Mouse (Mus musculus): ENCODE measurements at regions not wholly inside any gene's neighbourhood (a gene's known extent, or its start where the extent isn't known, plus 50 kb on each side); places are given as distances from the start of the nearest gene placed in this dataset.
A peak's percentile ranks its signal among the peaks of the same experiment; 100 is the strongest.

DNA sequence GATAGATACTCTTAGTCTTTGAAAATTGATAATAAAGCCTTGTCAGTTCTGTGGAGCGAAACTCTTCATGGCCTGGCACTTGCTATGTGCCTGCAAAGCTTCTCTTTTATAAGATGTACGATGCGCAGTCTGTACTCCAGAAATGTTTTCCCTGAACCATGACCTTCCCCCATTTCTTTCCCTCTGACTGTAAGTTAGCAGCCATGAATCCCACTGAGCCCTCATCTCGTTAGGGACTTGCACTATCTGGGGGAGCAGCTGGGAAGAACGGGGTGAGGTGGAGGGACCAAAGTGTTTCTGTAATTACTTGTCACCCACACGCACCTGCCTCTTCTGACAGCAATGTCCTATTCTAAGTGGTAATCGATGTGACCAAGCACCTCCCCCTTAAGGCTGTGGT is 932.1 kb downstream of the Synb start:
- H3K9ac ChIP-seq: no peak overlapping the region

DNA sequence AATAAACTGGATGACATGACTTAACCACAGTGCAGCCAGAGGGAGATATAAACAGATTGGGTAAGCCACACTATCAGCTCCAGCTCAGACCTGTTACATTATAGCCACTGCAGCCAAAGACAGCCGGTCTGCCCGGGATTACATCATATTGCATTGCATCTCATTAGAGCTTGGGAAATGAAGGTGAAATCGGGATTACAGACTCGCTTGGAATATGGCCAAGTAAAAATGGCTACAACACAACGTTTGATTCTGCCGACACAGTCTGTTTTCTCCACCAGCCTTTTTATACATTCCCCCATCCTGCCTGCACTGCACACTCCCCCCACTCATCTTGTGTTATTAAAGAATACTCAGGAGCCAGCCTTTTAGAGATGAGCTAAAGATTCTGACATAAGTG is 932.6 kb downstream of the Synb start:
- no peaks in the 10 kb centered on the region for H3K36me3 ChIP-seq (replicated peaks; ENCODE audit: control insufficient read depth, insufficient read depth)
- H3K4me2 ChIP-seq (replicated peaks): no peak overlapping the region
- ATAC-seq (ENCODE audit: low FRiP score) (peak; percentile 43; the same call in 1 of the 2 replicates), DNase-seq (ENCODE audit: low spot score) (no peak)
- no peak overlapping the region for H3K9ac ChIP-seq
- H3K9me3 ChIP-seq (ENCODE audit: control insufficient read depth, low read length): no peaks in the 10 kb centered on the region
- H3K4me3 ChIP-seq (replicated peaks; ENCODE audit: low read length): no peak overlapping the region
- peaks cover 11% of the 10 kb centered on the region for H3K4me1 ChIP-seq (replicated peaks; ENCODE audit: control insufficient read depth, insufficient read depth, low read length)
- WGBS: 29% methylated on average over 6 of the region's 6 CpGs
- H3K27me3 ChIP-seq (ENCODE audit: control insufficient read depth, insufficient read depth, low read length): no peaks in the 10 kb centered on the region
- peak overlapping the region; percentile 62 for H3K27ac ChIP-seq

More for the DNA sequence above, 932.1 kb downstream of the Synb start:
- H3K27ac ChIP-seq: peak overlapping the region; percentile 62
- no peak overlapping the region for H3K4me2 ChIP-seq (replicated peaks)
- no peaks in the 10 kb centered on the region for H3K36me3 ChIP-seq (replicated peaks; ENCODE audit: control insufficient read depth, insufficient read depth)
- 39% methylated on average over 7 of the region's 7 CpGs for WGBS
- DNase-seq (ENCODE audit: low spot score) (no peak), ATAC-seq (ENCODE audit: low FRiP score) (0 out of 2 replicates have a peak, but pooled peaks have one; percentile 34)
- H3K9me3 ChIP-seq (ENCODE audit: control insufficient read depth, low read length): no peaks in the 10 kb centered on the region
- peaks cover 11% of the 10 kb centered on the region for H3K4me1 ChIP-seq (replicated peaks; ENCODE audit: control insufficient read depth, insufficient read depth, low read length)
- H3K4me3 ChIP-seq (replicated peaks; ENCODE audit: low read length): no peak overlapping the region
- no peaks in the 10 kb centered on the region for H3K27me3 ChIP-seq (ENCODE audit: control insufficient read depth, insufficient read depth, low read length)

DNA sequence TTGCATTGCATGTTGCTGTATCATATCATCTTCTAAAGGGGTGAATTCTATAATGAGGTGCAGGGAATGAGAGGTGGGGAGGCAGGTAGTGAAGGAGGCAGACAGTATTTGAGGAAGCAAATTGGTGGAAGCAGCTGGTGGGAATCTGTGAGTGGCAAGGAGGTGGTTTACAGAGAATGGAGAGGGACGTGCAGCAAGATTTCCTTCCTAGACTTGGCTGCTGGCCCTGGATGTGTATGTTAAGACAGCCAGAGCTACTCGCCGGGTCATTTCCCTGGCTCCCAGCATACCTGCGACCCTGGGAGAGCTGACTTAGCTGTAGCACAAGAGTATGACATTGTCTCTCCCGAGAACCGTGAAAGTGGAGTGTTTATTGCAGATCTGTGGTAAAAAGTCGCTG is 937.7 kb downstream of the Synb start:
- Histone ChIP-seq H3K4me3 (replicated peaks; ENCODE audit: low read length) (no peak overlapping the region), H3K36me3 (replicated peaks; ENCODE audit: control insufficient read depth, insufficient read depth) (no peaks in the 10 kb centered on the region), H3K4me2 (replicated peaks) (no peak overlapping the region), H3K27ac (peak overlapping the region; percentile 59), H3K9ac (no peak overlapping the region), H3K9me3 (ENCODE audit: control insufficient read depth, low read length) (no peaks in the 10 kb centered on the region), H3K27me3 (ENCODE audit: control insufficient read depth, insufficient read depth, low read length) (no peaks in the 10 kb centered on the region), H3K4me1 (replicated peaks; ENCODE audit: control insufficient read depth, insufficient read depth, low read length) (peaks cover 10% of the 10 kb centered on the region)
- 70% methylated on average over 7 of the region's 7 CpGs for WGBS
- ATAC-seq (ENCODE audit: low FRiP score) (no peak), DNase-seq (ENCODE audit: low spot score) (no peak)

DNA sequence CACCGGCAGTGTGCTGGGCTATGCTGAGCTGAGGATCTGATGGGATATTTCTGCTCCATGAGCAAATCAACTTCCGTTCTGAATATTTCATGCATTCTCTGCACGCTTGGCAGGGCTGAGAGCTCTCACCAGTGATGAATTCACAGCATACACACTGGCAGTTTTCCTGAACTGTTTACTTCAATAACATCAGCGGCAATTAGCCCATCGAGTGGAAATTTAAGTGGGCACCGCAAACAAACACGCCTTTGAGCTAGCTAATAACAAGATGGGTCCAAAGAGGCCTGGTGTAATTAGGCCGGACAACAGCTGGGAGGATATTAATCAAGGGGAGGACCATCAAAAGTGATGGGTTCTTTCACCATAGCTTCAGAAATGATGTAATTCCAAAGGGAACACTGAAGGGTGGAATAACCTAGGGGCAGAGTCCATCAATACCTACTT is 938.6 kb downstream of the Synb start:
- WGBS: 31% methylated on average over 8 of the region's 8 CpGs
- Histone ChIP-seq H3K9ac (no peak overlapping the region), H3K4me1 (replicated peaks; ENCODE audit: control insufficient read depth, insufficient read depth, low read length) (peaks cover 9% of the 10 kb centered on the region), H3K36me3 (replicated peaks; ENCODE audit: control insufficient read depth, insufficient read depth) (no peaks in the 10 kb centered on the region), H3K27ac (peak overlapping the region; percentile 59), H3K9me3 (ENCODE audit: control insufficient read depth, low read length) (no peaks in the 10 kb centered on the region), H3K4me2 (replicated peaks) (no peak overlapping the region), H3K4me3 (replicated peaks; ENCODE audit: low read length) (no peak overlapping the region), H3K27me3 (ENCODE audit: control insufficient read depth, insufficient read depth, low read length) (no peaks in the 10 kb centered on the region)
- ATAC-seq (ENCODE audit: low FRiP score): peak; percentile 59; the same call in 1 of the 2 replicates
- DNase-seq (ENCODE audit: low spot score): peak; percentile 55

DNA sequence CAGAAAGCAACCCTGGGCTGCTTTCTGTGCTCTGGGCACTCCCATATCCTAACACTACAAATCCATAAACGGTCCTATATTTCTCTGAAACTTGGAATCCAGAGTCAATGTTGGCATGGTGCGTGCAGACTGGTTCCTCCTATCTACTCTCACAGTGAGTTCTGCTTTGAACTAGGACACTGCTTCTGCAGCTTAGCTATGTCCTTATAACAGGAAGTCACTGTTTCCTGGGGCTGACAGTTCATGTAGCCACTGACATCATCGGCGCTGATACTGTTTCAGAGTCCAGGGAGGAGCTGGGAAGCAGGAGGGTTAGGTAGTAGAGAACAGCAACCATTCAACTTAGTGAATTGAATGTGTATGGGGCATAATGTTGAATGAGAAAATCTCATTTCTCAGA is 948.6 kb downstream of the Synb start:
- Histone ChIP-seq H3K36me3 (replicated peaks; ENCODE audit: control insufficient read depth, insufficient read depth) (no peaks in the 10 kb centered on the region), H3K9ac (no peak overlapping the region), H3K4me1 (replicated peaks; ENCODE audit: control insufficient read depth, insufficient read depth, low read length) (no peaks in the 10 kb centered on the region), H3K9me3 (ENCODE audit: control insufficient read depth, low read length) (no peaks in the 10 kb centered on the region), H3K4me3 (replicated peaks; ENCODE audit: low read length) (no peak overlapping the region), H3K27ac (no peak overlapping the region), H3K4me2 (replicated peaks) (no peak overlapping the region), H3K27me3 (ENCODE audit: control insufficient read depth, insufficient read depth, low read length) (no peaks in the 10 kb centered on the region)
- 77% methylated on average over 4 of the region's 4 CpGs for WGBS
- DNase-seq (ENCODE audit: low spot score) (no peak), ATAC-seq (ENCODE audit: low FRiP score) (no peak)

DNA sequence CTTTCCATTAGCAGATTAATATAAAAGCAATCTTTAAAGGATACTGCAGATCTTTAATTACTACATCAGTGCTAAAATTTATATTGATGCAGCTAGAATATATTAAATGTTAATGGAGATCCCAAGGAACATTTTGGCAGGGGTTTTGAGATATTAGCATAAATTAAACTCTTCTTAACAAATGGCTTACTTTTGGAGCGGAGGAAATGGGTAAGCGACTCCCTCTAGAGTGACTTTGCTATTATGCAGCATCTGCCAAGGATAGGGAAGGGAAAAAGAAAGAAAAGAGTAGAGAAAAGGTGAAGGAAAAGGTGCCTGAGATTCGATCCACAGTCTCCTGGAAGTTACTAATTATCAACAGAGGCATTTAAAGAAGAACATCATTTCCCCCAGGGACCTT is 949.4 kb downstream of the Synb start:
- WGBS: 63% methylated on average over 3 of the region's 3 CpGs
- Histone ChIP-seq H3K9ac (no peak overlapping the region), H3K9me3 (ENCODE audit: control insufficient read depth, low read length) (no peaks in the 10 kb centered on the region), H3K27me3 (ENCODE audit: control insufficient read depth, insufficient read depth, low read length) (no peaks in the 10 kb centered on the region), H3K4me1 (replicated peaks; ENCODE audit: control insufficient read depth, insufficient read depth, low read length) (no peaks in the 10 kb centered on the region), H3K36me3 (replicated peaks; ENCODE audit: control insufficient read depth, insufficient read depth) (no peaks in the 10 kb centered on the region), H3K4me3 (replicated peaks; ENCODE audit: low read length) (no peak overlapping the region), H3K27ac (no peak overlapping the region), H3K4me2 (replicated peaks) (no peak overlapping the region)
- ATAC-seq (ENCODE audit: low FRiP score) (no peak), DNase-seq (ENCODE audit: low spot score) (no peak)

DNA sequence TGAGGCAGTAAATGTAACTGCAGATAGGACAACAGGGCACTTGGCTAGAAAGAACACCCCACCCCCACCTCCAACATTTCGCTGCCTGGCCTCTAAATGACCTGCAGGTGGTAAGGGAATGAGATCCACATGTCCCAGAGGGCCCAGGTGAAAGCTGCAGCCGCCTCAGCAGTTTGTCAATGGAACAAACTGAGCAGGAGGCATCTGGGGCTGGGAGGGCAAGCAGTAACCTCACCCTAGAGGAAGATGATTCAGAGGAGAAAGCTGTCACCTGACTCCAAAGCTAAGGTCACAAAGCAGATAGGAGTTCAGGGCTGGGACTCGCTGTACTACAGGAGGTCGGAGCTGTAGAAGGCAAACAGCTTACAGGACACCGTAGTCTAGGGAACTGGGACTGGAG is 955.7 kb downstream of the Synb start:
- WGBS: 53% methylated on average over 5 of the region's 5 CpGs
- no peak overlapping the region for H3K27ac ChIP-seq
- H3K9ac ChIP-seq: no peak overlapping the region
- DNase-seq (ENCODE audit: low spot score) (no peak), ATAC-seq (ENCODE audit: low FRiP score) (no peak)
- no peaks in the 10 kb centered on the region for H3K4me1 ChIP-seq (replicated peaks; ENCODE audit: control insufficient read depth, insufficient read depth, low read length)
- no peak overlapping the region for H3K4me2 ChIP-seq (replicated peaks)
- no peaks in the 10 kb centered on the region for H3K27me3 ChIP-seq (ENCODE audit: control insufficient read depth, insufficient read depth, low read length)
- no peaks in the 10 kb centered on the region for H3K36me3 ChIP-seq (replicated peaks; ENCODE audit: control insufficient read depth, insufficient read depth)
- no peak overlapping the region for H3K4me3 ChIP-seq (replicated peaks; ENCODE audit: low read length)
- no peaks in the 10 kb centered on the region for H3K9me3 ChIP-seq (ENCODE audit: control insufficient read depth, low read length)

DNA sequence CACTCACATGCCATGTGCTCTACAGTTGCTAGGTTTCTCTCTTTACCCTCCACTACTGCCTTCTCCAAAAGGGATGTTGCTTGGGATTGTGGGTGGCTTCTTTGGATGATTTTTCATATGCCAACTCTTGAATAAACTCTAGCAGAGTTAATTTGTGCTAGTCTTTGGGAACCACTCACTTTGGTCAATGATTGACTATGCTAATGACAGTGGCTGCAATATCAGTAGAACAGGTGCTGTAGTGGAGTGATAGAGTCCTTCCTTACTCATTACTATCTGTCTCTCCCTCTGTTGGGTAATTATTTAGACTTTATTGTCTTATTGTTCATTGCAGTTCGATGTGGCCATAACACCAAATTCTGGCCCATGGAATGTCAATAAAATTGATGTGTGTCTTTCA is 969.0 kb downstream of the Synb start:
- no peak overlapping the region for H3K27ac ChIP-seq
- no peak overlapping the region for H3K4me2 ChIP-seq (replicated peaks)
- H3K4me1 ChIP-seq (replicated peaks; ENCODE audit: control insufficient read depth, insufficient read depth, low read length): no peaks in the 10 kb centered on the region
- H3K4me3 ChIP-seq (replicated peaks; ENCODE audit: low read length): no peak overlapping the region
- WGBS: 93% methylated on average over 1 of the region's 1 CpGs
- no peaks in the 10 kb centered on the region for H3K36me3 ChIP-seq (replicated peaks; ENCODE audit: control insufficient read depth, insufficient read depth)
- ATAC-seq (ENCODE audit: low FRiP score): no peak
- H3K27me3 ChIP-seq (ENCODE audit: control insufficient read depth, insufficient read depth, low read length): no peaks in the 10 kb centered on the region
- H3K9ac ChIP-seq: no peak overlapping the region
- H3K9me3 ChIP-seq (ENCODE audit: control insufficient read depth, low read length): no peaks in the 10 kb centered on the region
- DNase-seq (ENCODE audit: low spot score): no peak

DNA sequence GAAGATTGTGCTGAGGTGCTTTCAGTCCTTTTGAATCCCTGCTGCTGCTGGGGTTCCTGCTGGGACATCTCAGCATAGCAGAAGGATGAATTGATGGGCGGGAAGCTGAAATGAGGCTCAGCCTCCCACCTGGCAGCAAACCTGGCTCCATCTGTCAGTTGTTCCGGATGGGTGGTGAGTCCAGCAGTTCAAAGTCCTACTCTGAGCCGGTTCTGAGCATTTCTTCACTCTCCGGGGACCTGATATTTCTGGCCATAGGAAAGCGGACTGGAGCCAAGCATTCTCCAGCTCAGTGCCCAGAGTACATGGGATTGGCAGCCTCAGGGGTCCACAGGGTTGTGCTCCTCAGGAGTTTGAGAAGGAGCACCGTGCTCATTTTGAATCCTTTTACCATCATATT is 971.1 kb downstream of the Synb start:
- Histone ChIP-seq H3K27me3 (ENCODE audit: control insufficient read depth, insufficient read depth, low read length) (no peaks in the 10 kb centered on the region), H3K4me1 (replicated peaks; ENCODE audit: control insufficient read depth, insufficient read depth, low read length) (no peaks in the 10 kb centered on the region), H3K4me3 (replicated peaks; ENCODE audit: low read length) (no peak overlapping the region), H3K36me3 (replicated peaks; ENCODE audit: control insufficient read depth, insufficient read depth) (no peaks in the 10 kb centered on the region), H3K4me2 (replicated peaks) (no peak overlapping the region), H3K27ac (no peak overlapping the region), H3K9ac (no peak overlapping the region), H3K9me3 (ENCODE audit: control insufficient read depth, low read length) (no peaks in the 10 kb centered on the region)
- ATAC-seq (ENCODE audit: low FRiP score) (no peak), DNase-seq (ENCODE audit: low spot score) (no peak)
- 59% methylated on average over 6 of the region's 6 CpGs for WGBS

DNA sequence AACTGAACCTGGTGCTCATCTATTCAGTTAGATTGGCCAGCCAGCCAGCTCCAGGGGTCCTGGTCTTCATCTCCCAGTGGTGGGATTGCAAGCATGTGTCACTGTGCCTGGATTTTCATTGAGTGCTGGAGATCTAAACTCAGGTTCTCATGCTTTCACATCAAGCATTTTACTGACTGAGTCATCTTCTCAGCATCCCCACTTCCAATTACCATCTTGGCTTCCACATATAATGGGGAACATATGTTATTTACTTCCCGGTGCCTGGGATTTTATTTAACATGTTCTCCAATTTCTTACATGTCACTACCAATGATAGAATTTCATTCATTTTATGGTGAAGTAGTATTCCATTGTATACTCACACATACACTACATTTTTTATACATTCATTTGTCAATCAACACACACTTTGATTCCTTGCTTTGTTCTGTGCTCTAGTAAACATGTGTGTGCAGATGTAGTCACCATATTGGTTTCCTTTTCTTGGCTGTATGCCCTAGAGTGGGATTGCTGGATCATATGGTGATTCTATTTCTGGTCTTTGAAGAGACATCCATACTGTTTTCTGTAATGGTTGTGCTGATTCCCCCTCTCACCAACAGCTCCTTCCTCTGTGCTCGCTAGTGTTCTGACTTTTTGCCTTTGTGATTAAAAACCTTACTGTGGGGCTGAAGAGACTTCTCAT is 986.0 kb downstream of the Synb start:
- no peak overlapping the region for H3K4me3 ChIP-seq (replicated peaks; ENCODE audit: low read length)
- H3K27ac ChIP-seq: no peak overlapping the region
- H3K9ac ChIP-seq: no peak overlapping the region
- H3K9me3 ChIP-seq (ENCODE audit: control insufficient read depth, low read length): no peaks in the 10 kb centered on the region
- no peak for ATAC-seq (ENCODE audit: low FRiP score)
- H3K4me1 ChIP-seq (replicated peaks; ENCODE audit: control insufficient read depth, insufficient read depth, low read length): no peaks in the 10 kb centered on the region
- H3K36me3 ChIP-seq (replicated peaks; ENCODE audit: control insufficient read depth, insufficient read depth): no peaks in the 10 kb centered on the region
- no peaks in the 10 kb centered on the region for H3K27me3 ChIP-seq (ENCODE audit: control insufficient read depth, insufficient read depth, low read length)
- 83% methylated on average over 2 of the region's 2 CpGs for WGBS
- no peak for DNase-seq (ENCODE audit: low spot score)
- no peak overlapping the region for H3K4me2 ChIP-seq (replicated peaks)

All from hindbrain, embryonic 14.5 days (tissue).